Comparison of ENCODE assay signal across 33 mouse cellular contexts in genomic region chr2:60404763-60405162, GRCm38 (mm10).
"Had no signal": no experiment of that assay in that cellular context is flagged by ENCODE, and none has a peak within 500 bp of the region (broad histone marks: within the 10 kb centered on the region; RNA-seq: fewer than 3 reads in every experiment).

No protein-coding gene starts in this region.

- H3K36me3 ChIP-seq: heart, embryonic 13.5 days; heart, embryonic 15.5 days; hindbrain, embryonic 10.5 days; hindbrain, embryonic 12.5 days; hindbrain, embryonic 13.5 days; hindbrain, embryonic 15.5 days; intestine, embryonic 15.5 days; kidney, embryonic 15.5 days had no signal

- H3K27ac ChIP-seq: heart, embryonic 13.5 days; heart, embryonic 15.5 days; hindbrain, embryonic 10.5 days; hindbrain, embryonic 12.5 days; hindbrain, embryonic 13.5 days; hindbrain, embryonic 14.5 days; hindbrain, embryonic 15.5 days; hindbrain, postnatal 0 days; intestine, embryonic 15.5 days; kidney, embryonic 15.5 days; kidney, postnatal 0 days; layer of hippocampus, adult 2 months; left cerebral cortex, adult 2 months had no signal

- H3K9ac ChIP-seq: heart, embryonic 13.5 days; heart, embryonic 15.5 days; hindbrain, embryonic 12.5 days; hindbrain, embryonic 13.5 days; hindbrain, embryonic 14.5 days; hindbrain, embryonic 15.5 days; intestine, embryonic 15.5 days; kidney, embryonic 15.5 days had no signal

- H3K9me3 ChIP-seq: heart, embryonic 13.5 days; heart, embryonic 15.5 days; hindbrain, embryonic 10.5 days; hindbrain, embryonic 12.5 days; hindbrain, embryonic 13.5 days; hindbrain, embryonic 15.5 days; intestine, embryonic 15.5 days; kidney, embryonic 15.5 days had no signal

- ATAC-seq: hindbrain, embryonic 16.5 days; hindbrain, postnatal 0 days; inflammation-experienced regulatory T-cells, adult 6 months; intestine, embryonic 15.5 days; intestine, embryonic 16.5 days; intestine, postnatal 0 days had no signal

- H3K4me2 ChIP-seq: heart, embryonic 13.5 days; heart, embryonic 15.5 days; hindbrain, embryonic 12.5 days; hindbrain, embryonic 13.5 days; hindbrain, embryonic 14.5 days; hindbrain, embryonic 15.5 days; intestine, embryonic 15.5 days; kidney, embryonic 15.5 days had no signal

- DNase-seq: heart, postnatal 10 days; heart, postnatal 14 days; heart, postnatal 36 days; heart, postnatal 4 days; kidney, adult 11 months; kidney, adult 18-20 months; kidney, adult 2 months; kidney, adult 8-10 months; kidney, adult 9 months; kidney, postnatal 10 days; kidney, postnatal 14 days; kidney, postnatal 25 days; kidney, postnatal 36 days; kidney, postnatal 4 days; layer of hippocampus, adult 9-11 months; layer of hippocampus, postnatal 36 days had no signal

- H3K4me3 ChIP-seq: heart, embryonic 13.5 days; heart, embryonic 15.5 days; hindbrain, embryonic 10.5 days; hindbrain, embryonic 12.5 days; hindbrain, embryonic 13.5 days; hindbrain, embryonic 15.5 days; intestine, embryonic 15.5 days; kidney, embryonic 15.5 days; layer of hippocampus, adult 2 months; left cerebral cortex, adult 2 months had no signal

- H3K27me3 ChIP-seq: heart, embryonic 13.5 days; heart, embryonic 15.5 days; hindbrain, embryonic 12.5 days; hindbrain, embryonic 13.5 days; hindbrain, embryonic 15.5 days; intestine, embryonic 15.5 days; kidney, embryonic 15.5 days had no signal

- H3K4me1 ChIP-seq: heart, embryonic 13.5 days; heart, embryonic 15.5 days; hindbrain, embryonic 12.5 days; hindbrain, embryonic 13.5 days; hindbrain, embryonic 15.5 days had no signal
